18 mouse cellular contexts compared by ENCODE assay signal in the genomic region with DNA sequence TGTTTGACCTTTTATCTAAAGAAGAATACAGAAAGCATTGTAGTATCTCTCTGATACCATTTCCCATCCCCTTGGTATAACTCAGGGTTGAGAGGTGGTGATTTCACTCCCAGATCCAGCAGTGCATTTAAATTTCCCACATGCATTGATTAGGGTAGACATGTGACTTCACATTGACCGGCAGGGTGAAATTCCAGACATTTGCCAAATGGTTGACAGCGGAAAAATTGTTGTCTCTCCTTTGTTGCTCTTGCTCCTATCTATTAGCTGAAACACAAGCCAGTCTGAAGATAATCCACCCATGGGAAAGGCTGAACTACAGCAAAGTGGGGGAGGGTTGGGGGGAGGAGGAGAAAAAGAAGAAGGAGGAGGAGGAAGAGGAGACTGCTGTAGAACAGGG. TPM values are rescaled to one million over a fixed set of nuclear protein-coding genes. Genes with fewer than 3 reads are reported as not detected.
"Had no signal": no experiment of that assay in that cellular context is flagged by ENCODE, and none has a peak within 500 bp of the region (broad histone marks: within the 10 kb centered on the region; RNA-seq: fewer than 3 reads in every experiment).

No protein-coding gene starts in this region.

- ATAC-seq: liver, embryonic 12.5 days had no signal

- H3K27ac ChIP-seq: limb, embryonic 12.5 days; limb, embryonic 15.5 days; liver, embryonic 12.5 days; liver, embryonic 15.5 days; stomach, embryonic 15.5 days had no signal

- H3K9me3 ChIP-seq: limb, embryonic 15.5 days; liver, embryonic 12.5 days; liver, embryonic 15.5 days; stomach, embryonic 15.5 days had no signal

- H3K4me2 ChIP-seq: limb, embryonic 12.5 days; limb, embryonic 15.5 days; liver, embryonic 12.5 days; liver, embryonic 15.5 days; midbrain, embryonic 11.5 days; stomach, embryonic 15.5 days had no signal

- DNase-seq: kidney, adult 8-10 months; kidney, postnatal 14 days; kidney, postnatal 4 days; left cerebral cortex, postnatal 4 days; lung, adult 2 months; lung, postnatal 14 days; lung, postnatal 4 days; midbrain, embryonic 14.5 days; right cerebral cortex, postnatal 25 days; spleen, adult 18-20 months; thymus, postnatal 25 days had no signal

- H3K4me1 ChIP-seq: limb, embryonic 15.5 days; stomach, embryonic 15.5 days had no signal

- H3K36me3 ChIP-seq: limb, embryonic 12.5 days; limb, embryonic 15.5 days; liver, embryonic 12.5 days; liver, embryonic 15.5 days; stomach, embryonic 15.5 days had no signal

- H3K27me3 ChIP-seq: limb, embryonic 12.5 days; limb, embryonic 15.5 days; liver, embryonic 12.5 days; liver, embryonic 15.5 days; stomach, embryonic 15.5 days had no signal

- H3K4me3 ChIP-seq: limb, embryonic 12.5 days; limb, embryonic 15.5 days; liver, embryonic 12.5 days; liver, embryonic 15.5 days; stomach, embryonic 15.5 days had no signal

- H3K9ac ChIP-seq: limb, embryonic 12.5 days; limb, embryonic 15.5 days; liver, embryonic 12.5 days; liver, embryonic 15.5 days; stomach, embryonic 15.5 days had no signal

RNA-seq across cellular contexts. Expression of a gene that starts 32.1 kb away (rescaled TPM):
- total RNA-seq: megakaryocyte-erythroid progenitor cell, adult 5-6 weeks had no signal

RNA-seq across cellular contexts. Expression of a gene that starts 46.4 kb away (rescaled TPM):
- total RNA-seq: megakaryocyte-erythroid progenitor cell, adult 5-6 weeks had no signal
